Mouse (Mus musculus): ENCODE results near the gene Tbc1d14.
A peak's percentile ranks its signal among the peaks of the same experiment; 100 is the strongest.

DNA sequence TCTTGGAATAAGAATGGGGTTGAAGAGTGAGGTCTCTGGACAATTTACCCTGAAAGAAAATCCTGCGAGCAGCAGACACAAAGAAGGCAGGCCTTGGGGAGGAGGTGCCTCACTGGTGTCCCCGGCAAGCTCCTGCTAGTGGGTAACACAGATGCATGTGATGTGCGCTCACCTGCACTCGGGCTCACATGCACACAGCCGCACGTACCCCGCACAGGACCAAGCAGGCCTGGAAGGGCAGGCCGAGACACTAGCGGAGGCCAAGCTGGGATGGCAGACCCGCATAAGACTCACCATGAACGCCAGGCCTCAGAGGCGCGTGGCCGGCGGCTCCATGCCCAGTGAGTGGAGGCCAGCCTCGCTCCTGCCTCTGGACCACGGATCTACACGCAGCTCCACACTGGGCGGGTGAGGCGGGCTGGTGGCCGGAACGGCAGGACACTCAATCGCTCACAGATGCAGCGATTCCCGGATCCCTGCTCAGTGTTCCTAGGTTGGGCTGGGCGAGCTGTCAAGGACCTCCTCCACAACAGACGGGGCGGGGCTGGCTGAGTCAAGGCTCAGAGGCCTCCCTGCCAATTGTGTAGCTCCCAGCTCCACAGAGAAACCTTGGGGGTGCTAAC lies 62.8 kb downstream of the Tbc1d14 start:
- TF ChIP-seq POLR2A (IDR thresholded peaks at IDR 0.05; ENCODE audit: borderline replicate concordance, control insufficient read depth, low read depth, low read length) (peak; percentile 41; the same call in 1 of the 2 replicates), CTCF (IDR thresholded peaks at IDR 0.05; ENCODE audit: control insufficient read depth, insufficient read depth, low read length) (no peak)

Measured in bone marrow, adult 2 months (tissue).